Mouse (Mus musculus): ENCODE data around the gene E330017A01Rik. TPM values are rescaled to one million over a fixed set of nuclear protein-coding genes. Genes with fewer than 3 reads are reported as not detected.

Gene E330017A01Rik
- polyA plus RNA-seq (2015; fragmentation: Nextera tagmentation; extraction: Ambion mirVana): not detected in 2 replicates

DNA sequence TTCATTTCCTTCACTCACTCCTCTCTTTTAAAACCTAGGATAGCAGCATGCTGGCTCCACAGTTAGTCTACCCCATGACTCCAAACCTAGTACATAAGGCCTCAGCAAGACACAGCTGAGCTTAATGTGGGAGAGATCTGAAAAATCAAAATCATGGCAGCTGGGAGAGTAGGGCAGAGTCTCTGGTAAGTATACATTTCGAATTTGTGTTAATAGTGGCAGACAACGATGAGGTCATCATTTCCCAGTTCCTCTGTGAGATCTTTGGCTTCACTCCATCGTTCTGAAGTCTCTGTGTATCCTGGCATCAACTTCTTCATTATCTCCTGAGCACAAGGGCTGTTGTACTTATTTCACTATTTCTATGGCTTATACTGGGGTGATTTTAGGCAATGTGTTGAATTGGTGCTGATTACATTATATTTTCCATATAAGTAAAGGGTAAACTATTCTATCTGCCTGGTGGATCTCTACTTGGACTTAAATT is at the start of gene E330017A01Rik:
Gene E330017A01Rik, minus strand, starts transcription at position 51 of the 487 bp plus-strand sequence.

DNA sequence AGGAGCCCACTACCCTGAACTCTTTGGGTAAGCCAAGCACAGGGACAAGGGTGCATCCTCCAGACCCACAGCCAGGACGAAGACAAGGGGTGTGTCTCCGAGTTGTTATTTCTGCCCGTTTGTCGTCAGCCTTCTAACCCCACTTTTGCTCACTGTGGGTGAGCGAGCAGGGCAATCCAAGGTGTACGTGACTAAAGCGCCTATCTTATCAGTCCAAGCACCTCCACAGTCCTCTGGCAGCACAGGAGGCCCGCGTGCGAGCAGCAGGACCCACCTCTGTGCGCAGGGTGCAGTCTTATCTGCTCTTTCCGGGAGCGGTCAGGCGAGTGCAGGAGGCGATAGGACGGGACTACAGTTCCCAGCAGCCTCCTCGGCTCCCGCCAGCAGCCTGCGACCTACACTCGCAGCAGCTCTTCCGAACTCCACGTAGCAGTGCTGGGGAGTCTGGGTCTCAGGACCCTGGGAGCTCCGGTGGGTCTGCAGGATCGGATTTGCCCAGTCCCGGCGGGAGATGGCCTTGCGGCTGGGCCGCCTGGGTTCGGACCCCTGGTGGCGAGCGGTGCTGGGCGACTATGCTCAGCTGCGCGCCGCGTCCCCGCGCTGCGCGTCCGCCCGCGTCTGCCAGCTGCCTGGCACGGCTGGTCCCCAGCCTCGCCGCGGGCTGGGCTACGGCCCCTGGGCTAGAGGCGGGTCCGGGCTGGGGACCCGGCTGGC is 31.5 kb upstream of the E330017A01Rik start, which contains the start of gene Cpox:
Gene Cpox, plus strand, starts transcription at position 376 of the 714 bp plus-strand sequence.

DNA sequence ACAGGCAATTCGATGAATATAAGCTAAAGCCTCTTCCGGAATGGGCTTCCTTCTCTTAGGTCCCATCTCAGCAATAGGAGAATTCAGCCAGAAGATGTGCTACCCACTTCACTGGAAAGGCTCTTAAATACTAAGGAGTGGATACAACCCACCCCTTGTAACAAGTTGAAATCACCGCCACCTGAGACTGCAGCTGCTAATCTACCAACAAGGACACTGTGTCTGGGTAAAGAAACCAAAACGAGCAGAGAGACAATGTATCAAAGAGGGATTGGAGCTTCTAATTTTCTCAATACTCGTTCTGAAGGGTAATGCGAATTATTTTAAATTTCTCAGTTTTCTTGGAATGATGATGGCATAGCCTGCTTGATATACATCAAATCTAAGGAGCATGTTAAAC is 21.7 kb downstream of the E330017A01Rik start, which contains the start of gene Gm813:
Gene Gm813, minus strand, starts transcription at position 101 of the 400 bp plus-strand sequence.

Other genes with a start within 250 kb of the E330017A01Rik start
- gene Dcbld2, start 230.3 kb downstream of the E330017A01Rik start, polyA plus RNA-seq (2015; fragmentation: Nextera tagmentation; extraction: Ambion mirVana): 2.1 and 2.2 TPM in 2 replicates
- gene St3gal6, start 114.5 kb downstream of the E330017A01Rik start, polyA plus RNA-seq (2015; fragmentation: Nextera tagmentation; extraction: Ambion mirVana): 28.7 and 40.9 TPM in 2 replicates
- not detected in 2 replicates for gene Gm813, start 21.8 kb downstream of the E330017A01Rik start, polyA plus RNA-seq (2015; fragmentation: Nextera tagmentation; extraction: Ambion mirVana)
- gene Cpox, start 31.6 kb upstream of the E330017A01Rik start, polyA plus RNA-seq (2015; fragmentation: Nextera tagmentation; extraction: Ambion mirVana): 9.7 and 10.5 TPM in 2 replicates
- gene Gpr15, start 80.3 kb upstream of the E330017A01Rik start, polyA plus RNA-seq (2015; fragmentation: Nextera tagmentation; extraction: Ambion mirVana): not detected in 2 replicates
- 56.6 and 57.2 TPM in 2 replicates for gene Cldnd1, start 89.2 kb upstream of the E330017A01Rik start, polyA plus RNA-seq (2015; fragmentation: Nextera tagmentation; extraction: Ambion mirVana)
- gene Olfr172, start 124.4 kb upstream of the E330017A01Rik start, polyA plus RNA-seq (2015; fragmentation: Nextera tagmentation; extraction: Ambion mirVana): not detected in 2 replicates
- gene Olfr173, start 161.5 kb upstream of the E330017A01Rik start, polyA plus RNA-seq (2015; fragmentation: Nextera tagmentation; extraction: Ambion mirVana): not detected in 2 replicates
- not detected in 2 replicates for gene Olfr175-ps1, start 188.0 kb upstream of the E330017A01Rik start, polyA plus RNA-seq (2015; fragmentation: Nextera tagmentation; extraction: Ambion mirVana)
- gene Olfr177, start 236.0 kb upstream of the E330017A01Rik start, polyA plus RNA-seq (2015; fragmentation: Nextera tagmentation; extraction: Ambion mirVana): not detected in 2 replicates